Mouse (Mus musculus) CH12F3 (cell line): Measurements from ENCODE around the gene Gm3259.
"Not testable (repeated sequence)": the region's sequence is repeated elsewhere in the genome, so short reads cannot be mapped to it uniquely, and the experiment has no call there.

Experiments
- in situ Hi-C: fragments of 300-500 bp; cut with MboI; formaldehyde crosslinking; loops from 2 replicates; pipeline ENCODE4 v1.14.3; 2020; ENCODE audit warnings: low sequenced_read_pairs

Gene Gm3259

DNA sequence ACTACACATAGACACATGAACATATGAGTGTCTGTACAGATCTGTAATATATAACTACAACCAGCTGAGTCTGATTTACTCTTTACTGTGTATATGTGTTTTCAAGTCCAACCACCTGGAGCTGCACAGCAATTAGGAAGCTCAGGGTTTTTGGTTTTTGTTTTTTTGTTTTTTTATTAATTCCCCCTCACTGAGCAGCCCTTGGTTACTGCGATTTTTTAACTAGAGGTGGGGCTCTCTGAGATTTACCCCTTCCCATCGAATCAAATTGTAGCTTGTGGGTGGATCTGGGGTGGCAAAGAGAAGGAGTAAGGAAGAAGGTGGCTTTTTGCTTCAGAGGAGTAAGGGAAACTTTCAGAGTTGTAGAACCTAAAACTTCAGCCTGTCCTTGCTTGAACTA lies at the start of gene Gm3259:
TSS of gene Gm3259 (plus strand) at position 301 of the 400 bp plus-strand sequence.
- in situ Hi-C loops = not testable (repeated sequence)

DNA sequence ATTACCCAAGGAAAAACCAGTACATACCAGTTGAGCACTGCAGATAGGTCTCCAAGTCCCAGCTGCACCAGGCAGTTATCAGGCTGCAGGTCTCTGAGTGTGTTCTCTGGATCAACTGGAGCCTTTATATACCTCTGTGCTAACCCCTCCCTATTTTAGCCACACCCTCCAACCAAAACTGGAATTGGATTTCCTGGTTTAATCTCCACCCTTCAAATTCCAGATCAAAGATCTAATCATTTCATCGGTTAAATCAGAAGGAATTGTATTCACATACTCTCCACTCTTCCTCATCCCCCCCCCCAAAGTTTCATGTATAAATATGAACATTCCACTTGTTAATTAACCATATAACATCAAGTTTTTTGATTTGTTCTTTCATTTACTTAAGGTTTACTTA lies 33.0 kb upstream of the Gm3259 start, which contains the start of gene Gm10424:
TSS of gene Gm10424 (minus strand) at position 101 of the 400 bp plus-strand sequence.
- in situ Hi-C loops = not testable (repeated sequence)
